Comparison of ENCODE assay signal across 8 mouse cellular contexts in the genomic region with DNA sequence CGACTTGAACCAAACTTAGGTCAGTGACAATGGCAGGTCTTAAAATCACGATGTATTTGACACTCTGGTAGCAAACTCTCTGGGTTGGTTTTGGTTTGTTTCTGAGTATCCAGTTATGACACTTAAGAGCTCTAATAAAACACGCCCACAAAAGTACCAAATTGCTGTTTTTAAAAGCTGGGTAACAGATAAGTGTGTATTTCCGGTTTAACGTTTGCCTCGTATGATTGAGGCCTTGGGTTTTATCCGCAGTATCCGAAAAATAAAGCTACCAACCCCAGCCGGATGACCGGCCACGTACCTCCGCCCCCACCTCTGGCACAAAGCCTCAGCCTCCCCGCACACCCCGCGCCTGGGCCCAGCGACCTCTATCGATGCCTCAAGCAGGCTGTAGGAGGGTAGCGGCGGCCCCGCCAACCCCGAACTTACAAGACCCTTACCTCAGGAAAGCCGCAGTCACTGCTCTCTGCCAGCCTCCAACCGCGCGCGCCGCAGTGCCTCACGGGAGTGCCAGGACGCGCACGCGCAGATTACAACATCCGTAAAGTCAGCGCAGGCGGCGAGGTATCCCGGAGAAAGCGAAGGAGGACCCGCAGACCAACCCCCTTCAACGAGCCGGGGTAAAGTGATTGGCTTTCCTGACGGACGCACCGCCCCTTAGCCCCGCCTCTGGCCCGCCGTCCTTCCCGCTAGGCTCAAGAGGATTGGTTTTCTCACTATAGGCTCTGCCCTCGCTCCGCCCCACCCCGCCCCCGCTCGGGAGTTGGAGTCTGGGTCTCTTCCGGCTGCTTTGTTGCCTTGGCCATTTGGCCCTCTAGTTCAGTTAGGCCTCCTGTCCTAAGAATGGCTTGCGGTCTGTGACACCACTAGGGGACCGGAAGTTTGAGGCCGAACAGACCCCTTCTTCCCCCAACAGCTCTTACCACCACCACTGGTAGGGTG. TPM values are rescaled to one million over a fixed set of nuclear protein-coding genes. Genes with fewer than 3 reads are reported as not detected.
DNase-seq lines count a peak whose midpoint lies in the region; ATAC-seq and TF ChIP-seq lines count a peak whose summit lies in the region.

A gene (minus strand): TSS at position 499 of the 942 bp plus-strand sequence.
A gene (minus strand): TSS at position 578 of the 942 bp plus-strand sequence.

- H3K79me2 ChIP-seq in C2C12 (ENCODE audit: control insufficient read depth, insufficient read depth): peaks cover 50% of the 10 kb centered on the region
- H3K79me2 ChIP-seq in liver, adult 2 months (ENCODE audit: control insufficient read depth, insufficient read depth, low read length): no peaks in the 10 kb centered on the region; the same call in 1 of the 2 replicates
- H3K79me2 ChIP-seq in myocyte (ENCODE audit: control insufficient read depth, insufficient read depth): peaks cover 38% of the 10 kb centered on the region

- peak; percentile 58; the same call in 1 of the 2 replicates for TF ChIP-seq POLR2A in brain, embryonic 14.5 days (IDR thresholded peaks at IDR 0.05; ENCODE audit: borderline replicate concordance, extremely low read depth, insufficient read depth, insufficient read length, poor library complexity, severe bottlenecking)
- peak; percentile 82 for TF ChIP-seq POLR2A in liver, adult 2 months (IDR thresholded peaks at IDR 0.05; ENCODE audit: extremely low read depth, insufficient read depth, low read length)
- TF ChIP-seq POLR2A in myocyte (IDR thresholded peaks at IDR 0.05; ENCODE audit: insufficient read length, low read depth): peak; percentile 84

- no peaks in the 10 kb centered on the region for H3K9me3 ChIP-seq in erythroblast, embryonic 14.5 days (ENCODE audit: control insufficient read depth, low read length)
- H3K9me3 ChIP-seq in heart, embryonic 11.5 days (replicated peaks; ENCODE audit: control insufficient read depth, low read length): no peaks in the 10 kb centered on the region
- no peaks in the 10 kb centered on the region for H3K9me3 ChIP-seq in kidney, embryonic 16.5 days (ENCODE audit: low read length)

- H3K9ac ChIP-seq in heart, embryonic 11.5 days (ENCODE audit: low read depth, low read length): peak within 1 kb of the TSS; percentile 92
- H3K9ac ChIP-seq in kidney, embryonic 16.5 days (replicated peaks; ENCODE audit: low read length): peak within 1 kb of the TSS; percentile 92
- H3K9ac ChIP-seq in liver, adult 2 months (ENCODE audit: low read depth, low read length): peak within 1 kb of the TSS; percentile 90

- ATAC-seq in heart, embryonic 11.5 days (replicated peaks; ENCODE audit: insufficient number of reproducible peaks, low FRiP score, low TSS enrichment): peak; percentile 98
- peak; percentile 100 for ATAC-seq in kidney, embryonic 16.5 days (ENCODE audit: low FRiP score, low TSS enrichment)

- H3K36me3 ChIP-seq in C2C12 (ENCODE audit: control insufficient read depth, insufficient read depth) (peaks cover 30% of the 10 kb centered on the region), myocyte (ENCODE audit: control insufficient read depth, insufficient read depth) (peaks cover 4% of the 10 kb centered on the region)
- peaks cover 27% of the 10 kb centered on the region for H3K36me3 ChIP-seq in erythroblast, embryonic 14.5 days (ENCODE audit: control insufficient read depth)
- H3K36me3 ChIP-seq in heart, embryonic 11.5 days (ENCODE audit: control insufficient read depth, insufficient read depth, low read length): peaks cover 3% of the 10 kb centered on the region
- peaks cover 9% of the 10 kb centered on the region for H3K36me3 ChIP-seq in kidney, embryonic 16.5 days (ENCODE audit: insufficient read depth, low read length)
- H3K36me3 ChIP-seq in liver, adult 2 months (ENCODE audit: control insufficient read depth, insufficient read depth, low read length): peaks cover 4% of the 10 kb centered on the region; the same call in 1 of the 2 replicates
- H3K36me3 ChIP-seq in splenic B cell, adult 2 months (ENCODE audit: control insufficient read depth, insufficient read depth, low read length, poor library complexity, severe bottlenecking): peaks cover 2% of the 10 kb centered on the region

- peak within 1 kb of the TSS; percentile 72 for H3K4me2 ChIP-seq in heart, embryonic 11.5 days
- peak within 1 kb of the TSS; percentile 70 for H3K4me2 ChIP-seq in kidney, embryonic 16.5 days (replicated peaks; ENCODE audit: low read depth, low read length)
- peak within 1 kb of the TSS; percentile 97 for H3K4me2 ChIP-seq in myocyte (ENCODE audit: low read depth)

- TF ChIP-seq CTCF in C2C12 (IDR thresholded peaks at IDR 0.05; ENCODE audit: control insufficient read depth, insufficient read depth, insufficient read length): no peak
- TF ChIP-seq CTCF in brain, embryonic 14.5 days (IDR thresholded peaks at IDR 0.05; ENCODE audit: borderline replicate concordance, extremely low read depth, insufficient read depth, insufficient read length): peak; percentile 11; the same call in 1 of the 2 replicates
- TF ChIP-seq CTCF in liver, adult 2 months (IDR thresholded peaks at IDR 0.05; ENCODE audit: low read depth, low read length): peak; percentile 40

- peak within 1 kb of the TSS; percentile 87 for H3K27ac ChIP-seq in heart, embryonic 11.5 days (ENCODE audit: low read depth, low read length)
- H3K27ac ChIP-seq in kidney, embryonic 16.5 days (ENCODE audit: low read length): peak within 1 kb of the TSS; percentile 98
- H3K27ac ChIP-seq in liver, adult 2 months (replicated peaks; ENCODE audit: insufficient read depth, low read depth, low read length): peak within 1 kb of the TSS; percentile 89

- peaks cover 42% of the 10 kb centered on the region for H3K4me1 ChIP-seq in erythroblast, embryonic 14.5 days (ENCODE audit: control insufficient read depth)
- H3K4me1 ChIP-seq in heart, embryonic 11.5 days (ENCODE audit: control insufficient read depth, insufficient read depth, low read length): no peaks in the 10 kb centered on the region
- H3K4me1 ChIP-seq in kidney, embryonic 16.5 days (ENCODE audit: insufficient read depth, low read length): peaks cover 29% of the 10 kb centered on the region
- peaks cover 4% of the 10 kb centered on the region; the same call in 1 of the 2 replicates for H3K4me1 ChIP-seq in liver, adult 2 months (ENCODE audit: control insufficient read depth, insufficient read depth, low read length)

- peaks cover 28% of the 10 kb centered on the region for H3K79me3 ChIP-seq in C2C12 (ENCODE audit: low read depth)

- DNase-seq in brain, embryonic 14.5 days (ENCODE audit: low read depth): peak; percentile 100
- peak; percentile 95 for DNase-seq in liver, adult 2 months (ENCODE audit: extremely low read depth, low read depth, low spot score)
- peak; percentile 98 for DNase-seq in splenic B cell, adult 2 months (ENCODE audit: low read depth, low spot score)

- H3K4me3 ChIP-seq in C2C12 (ENCODE audit: insufficient read depth, poor library complexity, severe bottlenecking) (peak within 1 kb of the TSS; percentile 61), myocyte (peak within 1 kb of the TSS; percentile 37)
- H3K4me3 ChIP-seq in erythroblast, embryonic 14.5 days (replicated peaks): peak within 1 kb of the TSS; percentile 88
- H3K4me3 ChIP-seq in heart, embryonic 11.5 days (ENCODE audit: low read depth, low read length): peak within 1 kb of the TSS; percentile 87
- peak within 1 kb of the TSS; percentile 90 for H3K4me3 ChIP-seq in kidney, embryonic 16.5 days (ENCODE audit: low read length)
- peak within 1 kb of the TSS; percentile 81 for H3K4me3 ChIP-seq in liver, adult 2 months (ENCODE audit: insufficient read depth, low read depth, low read length)

- H3ac ChIP-seq in C2C12 (ENCODE audit: control insufficient read depth, insufficient read length, low read depth) (peak within 1 kb of the TSS; percentile 69), myocyte (ENCODE audit: control insufficient read depth, insufficient read length) (no peak within 1 kb of the TSS)

- H3K27me3 ChIP-seq in C2C12 (ENCODE audit: control insufficient read depth, insufficient read depth, insufficient read length) (no peaks in the 10 kb centered on the region), myocyte (ENCODE audit: control insufficient read depth, insufficient read depth, insufficient read length) (no peaks in the 10 kb centered on the region)
- no peaks in the 10 kb centered on the region for H3K27me3 ChIP-seq in erythroblast, embryonic 14.5 days (ENCODE audit: control insufficient read depth)
- H3K27me3 ChIP-seq in heart, embryonic 11.5 days (ENCODE audit: control insufficient read depth, insufficient read depth, low read length): no peaks in the 10 kb centered on the region
- H3K27me3 ChIP-seq in kidney, embryonic 16.5 days (ENCODE audit: insufficient read depth, low read length): no peaks in the 10 kb centered on the region
- H3K27me3 ChIP-seq in liver, adult 2 months (ENCODE audit: control insufficient read depth, insufficient read depth, low read length): no peaks in the 10 kb centered on the region
- H3K27me3 ChIP-seq in splenic B cell, adult 2 months (ENCODE audit: control insufficient read depth, insufficient read depth, low read length, poor library complexity, severe bottlenecking): no peaks in the 10 kb centered on the region

- WGBS in heart, embryonic 11.5 days (ENCODE audit: insufficient replicate concordance): under 1% methylated on average over 57 of the region's 57 CpGs
- under 1% methylated on average over 57 of the region's 57 CpGs for WGBS in kidney, embryonic 16.5 days
- WGBS in liver, adult 2 months: under 1% methylated on average over 57 of the region's 57 CpGs

TF ChIP-seq in C2C12, 6 proteins besides CTCF, POLR2A, EP300 and RAD21 (continues in another document):
- TF ChIP-seq MYOG (IDR thresholded peaks at IDR 0.05; ENCODE audit: control insufficient read depth, extremely low read depth, insufficient read length): no peak

TF ChIP-seq in myocyte, 11 proteins besides CTCF, POLR2A, EP300 and RAD21 (continues in another document):
- TF ChIP-seq TCF3 (IDR thresholded peaks at IDR 0.05; ENCODE audit: insufficient read length, low read depth): no peak

RNA-seq across cellular contexts. Expression of the first gene that starts in this region (rescaled TPM):
- polyA plus RNA-seq in C2C12 (2012; fragmentation: generic; extraction: Trizol) (0.11 TPM), myocyte (2012; fragmentation: generic; extraction: Trizol) (0.04 TPM)
- 0.75 and 2.0 TPM in 2 replicates for polyA plus RNA-seq in brain, embryonic 14.5 days (2012; rRNA removed)
- not detected in 2 replicates for polyA plus RNA-seq in erythroblast, embryonic 14.5 days (2012)
- 0.38 and 0.52 TPM in 2 replicates for polyA plus RNA-seq in heart, embryonic 11.5 days (2014; fragmentation: Nextera tagmentation; extraction: Ambion mirVana)
- polyA plus RNA-seq in kidney, embryonic 16.5 days (2015; fragmentation: Nextera tagmentation; extraction: Ambion mirVana): 0.45 and 1.2 TPM in 2 replicates
- 0.13 TPM in 1 of 2 replicates, not detected in the other for total RNA-seq in liver, adult 2 months (2014; rRNA removed)
- polyA plus RNA-seq in liver, adult 2 months (2012; rRNA removed): not detected in 2 replicates

RNA-seq across cellular contexts. Expression of the second gene that starts in this region (rescaled TPM):
- polyA plus RNA-seq in C2C12 (2012; fragmentation: generic; extraction: Trizol): 7.3 TPM
- polyA plus RNA-seq in brain, embryonic 14.5 days (2012; rRNA removed): 6.8 and 7.5 TPM in 2 replicates
- polyA plus RNA-seq in erythroblast, embryonic 14.5 days (2012): 0.11 and 0.12 TPM in 2 replicates
- polyA plus RNA-seq in heart, embryonic 11.5 days (2014; fragmentation: Nextera tagmentation; extraction: Ambion mirVana): 28.8 and 31.2 TPM in 2 replicates
- 33.7 and 36.0 TPM in 2 replicates for polyA plus RNA-seq in kidney, embryonic 16.5 days (2015; fragmentation: Nextera tagmentation; extraction: Ambion mirVana)
- total RNA-seq in liver, adult 2 months (2014; rRNA removed): 3.9 and 4.0 TPM in 2 replicates
- 0.17 and 0.27 TPM in 2 replicates for polyA plus RNA-seq in liver, adult 2 months (2012; rRNA removed)
- 3.0 TPM for polyA plus RNA-seq in myocyte (2012; fragmentation: generic; extraction: Trizol)

Comparison
In these comparisons a context has a peak if more than half of its experiments do, and no peak if none do; other contexts are left out.
1. Peak in every context shown above with its lines: DNase-seq, ATAC-seq, H3K4me3 ChIP-seq and H3K27ac ChIP-seq.
2. H3K4me3 ChIP-seq: peak in every context shown above with its lines; median percentile 90 in kidney, embryonic 16.5 days; 88 in erythroblast, embryonic 14.5 days; 87 in heart, embryonic 11.5 days; 81 in liver, adult 2 months; 61 in C2C12; 37 in myocyte.